Mouse (Mus musculus): Measurements from ENCODE around the gene Med24. TPM values are rescaled to one million over a fixed set of nuclear protein-coding genes. Genes with fewer than 3 reads are reported as not detected.

The Med24 gene
- total and polyA plus RNA-seq, 2 experiments from 2014 or later: 48.3 to 88.6 TPM

- H3K4me1 ChIP-seq (ENCODE audit: insufficient read depth, low read length): no peaks in the 10 kb centered on the region
- no peak overlapping the region for H3K27ac ChIP-seq
- WGBS: 90% methylated on average over 10 of the region's 10 CpGs
- no peak for DNase-seq (ENCODE audit: low spot score)
- H3K27me3 ChIP-seq (ENCODE audit: insufficient read depth, low read length): no peaks in the 10 kb centered on the region
- no peak overlapping the region for H3K4me2 ChIP-seq (ENCODE audit: low read depth, low read length)
- H3K9ac ChIP-seq (replicated peaks; ENCODE audit: low read length): no peak overlapping the region
- no peak overlapping the region for H3K4me3 ChIP-seq (ENCODE audit: low read length)
- ATAC-seq: no peak
- no peak for TF ChIP-seq CTCF (IDR thresholded peaks at IDR 0.05; ENCODE audit: low read depth)
- H3K36me3 ChIP-seq (ENCODE audit: insufficient read depth, low read length): peaks cover 33% of the 10 kb centered on the region
- no peaks in the 10 kb centered on the region for H3K9me3 ChIP-seq (ENCODE audit: low read length)
These were observed 24.2 kb downstream of the Med24 start for GRCm38 (mm10) chr11:98705021-98705420.

GRCm38 (mm10) chr11:98702323-98702722 is 26.9 kb downstream of the Med24 start:
- DNase-seq (ENCODE audit: low spot score) (no peak), ATAC-seq (no peak)
- peaks cover 19% of the 10 kb centered on the region; the same call in 1 of the 2 replicates for H3K36me3 ChIP-seq (ENCODE audit: insufficient read depth, low read length)
- H3K4me3 ChIP-seq (ENCODE audit: low read length): no peak overlapping the region
- no peak overlapping the region for H3K27ac ChIP-seq
- no peak for TF ChIP-seq CTCF (IDR thresholded peaks at IDR 0.05; ENCODE audit: low read depth)
- no peak overlapping the region for H3K4me2 ChIP-seq (ENCODE audit: low read depth, low read length)
- H3K9me3 ChIP-seq (ENCODE audit: low read length): no peaks in the 10 kb centered on the region
- H3K27me3 ChIP-seq (ENCODE audit: insufficient read depth, low read length): no peaks in the 10 kb centered on the region
- H3K4me1 ChIP-seq (ENCODE audit: insufficient read depth, low read length): no peaks in the 10 kb centered on the region
- WGBS: 64% methylated on average over 5 of the region's 5 CpGs
- H3K9ac ChIP-seq (replicated peaks; ENCODE audit: low read length): no peak overlapping the region

GRCm38 (mm10) chr11:98701213-98701670 is 28.0 kb downstream of the Med24 start, which contains the start of gene Csf3:
Gene Csf3, plus strand, starts transcription at chr11:98701263.
- Histone ChIP-seq H3K36me3 (ENCODE audit: insufficient read depth, low read length) (peaks cover 8% of the 10 kb centered on the region; the same call in 1 of the 2 replicates), H3K27me3 (ENCODE audit: insufficient read depth, low read length) (no peaks in the 10 kb centered on the region), H3K4me1 (ENCODE audit: insufficient read depth, low read length) (no peaks in the 10 kb centered on the region), H3K27ac (no peak within 1 kb of the TSS), H3K4me3 (ENCODE audit: low read length) (no peak within 1 kb of the TSS), H3K4me2 (ENCODE audit: low read depth, low read length) (no peak within 1 kb of the TSS), H3K9me3 (ENCODE audit: low read length) (no peaks in the 10 kb centered on the region), H3K9ac (replicated peaks; ENCODE audit: low read length) (no peak within 1 kb of the TSS)
- no peak for ATAC-seq
- no peak for DNase-seq (ENCODE audit: low spot score)
- TF ChIP-seq CTCF (IDR thresholded peaks at IDR 0.05; ENCODE audit: low read depth): no peak
- 44% methylated on average over 10 of the region's 10 CpGs for WGBS

GRCm38 (mm10) chr11:98699911-98700310 is 29.3 kb downstream of the Med24 start:
- Histone ChIP-seq H3K4me1 (ENCODE audit: insufficient read depth, low read length) (no peaks in the 10 kb centered on the region), H3K27me3 (ENCODE audit: insufficient read depth, low read length) (no peaks in the 10 kb centered on the region), H3K4me2 (ENCODE audit: low read depth, low read length) (no peak overlapping the region), H3K9me3 (ENCODE audit: low read length) (no peaks in the 10 kb centered on the region), H3K27ac (no peak overlapping the region), H3K9ac (replicated peaks; ENCODE audit: low read length) (no peak overlapping the region), H3K36me3 (ENCODE audit: insufficient read depth, low read length) (peaks cover 10% of the 10 kb centered on the region), H3K4me3 (ENCODE audit: low read length) (no peak overlapping the region)
- peak; percentile 69 for ATAC-seq
- peak; percentile 90 for TF ChIP-seq CTCF (IDR thresholded peaks at IDR 0.05; ENCODE audit: low read depth)
- 35% methylated on average over 4 of the region's 4 CpGs for whole genome bisulfite sequencing
- peak; percentile 81 for DNase-seq (ENCODE audit: low spot score)

GRCm38 (mm10) chr11:98698849-98699640 is 30.2 kb downstream of the Med24 start:
- no peak for TF ChIP-seq CTCF (IDR thresholded peaks at IDR 0.05; ENCODE audit: low read depth)
- no peak for ATAC-seq
- H3K4me2 ChIP-seq (ENCODE audit: low read depth, low read length): no peak overlapping the region
- 82% methylated on average over 16 of the region's 16 CpGs for WGBS
- H3K27me3 ChIP-seq (ENCODE audit: insufficient read depth, low read length): no peaks in the 10 kb centered on the region
- H3K9me3 ChIP-seq (ENCODE audit: low read length): no peaks in the 10 kb centered on the region
- DNase-seq (ENCODE audit: low spot score): no peak
- no peak overlapping the region for H3K27ac ChIP-seq
- H3K36me3 ChIP-seq (ENCODE audit: insufficient read depth, low read length): peaks cover 15% of the 10 kb centered on the region
- H3K9ac ChIP-seq (replicated peaks; ENCODE audit: low read length): no peak overlapping the region
- H3K4me1 ChIP-seq (ENCODE audit: insufficient read depth, low read length): no peaks in the 10 kb centered on the region
- no peak overlapping the region for H3K4me3 ChIP-seq (ENCODE audit: low read length)

GRCm38 (mm10) chr11:98697225-98697624 is 32.0 kb downstream of the Med24 start:
- Histone ChIP-seq H3K27me3 (ENCODE audit: insufficient read depth, low read length) (no peaks in the 10 kb centered on the region), H3K27ac (no peak overlapping the region), H3K9me3 (ENCODE audit: low read length) (no peaks in the 10 kb centered on the region), H3K4me2 (ENCODE audit: low read depth, low read length) (no peak overlapping the region), H3K4me3 (ENCODE audit: low read length) (no peak overlapping the region), H3K4me1 (ENCODE audit: insufficient read depth, low read length) (no peaks in the 10 kb centered on the region), H3K36me3 (ENCODE audit: insufficient read depth, low read length) (peaks cover 29% of the 10 kb centered on the region), H3K9ac (replicated peaks; ENCODE audit: low read length) (no peak overlapping the region)
- ATAC-seq: no peak
- WGBS: 91% methylated on average over 12 of the region's 12 CpGs
- no peak for TF ChIP-seq CTCF (IDR thresholded peaks at IDR 0.05; ENCODE audit: low read depth)
- DNase-seq (ENCODE audit: low spot score): no peak

Data from hindbrain, postnatal 0 days (tissue).